Mouse (Mus musculus) neural tube, postnatal 0 days (tissue): ENCODE results near the gene Sart1. TPM values are rescaled to one million over a fixed set of nuclear protein-coding genes. Genes with fewer than 3 reads are reported as not detected.

Experiments
- polyA plus RNA-seq: library from polyadenylated mRNA; unstranded; fragments of >200 nt; fragmentation: Nextera tagmentation; extraction: Ambion mirVana; gene quantifications from 2 replicates; pipeline ENCODE4 v1.2.1, GENCODE M21; 2015

Gene Sart1
- 51.9 and 57.3 TPM in 2 replicates for polyA plus RNA-seq

GRCm38 (mm10) chr19:5388588-5389242 is at the start of gene Sart1:
TSS of gene Sart1 (minus strand) at chr19:5388703.

GRCm38 (mm10) chr19:5424782-5425741 is 36.6 kb upstream of the Sart1 start, which contains the start of the genes Drap1 and AI837181:
TSS of gene Drap1 (minus strand) at chr19:5424979.
TSS of gene AI837181 (plus strand) at chr19:5425144.

GRCm38 (mm10) chr19:5402293-5402692 is 13.8 kb upstream of the Sart1 start, which contains the start of gene Tsga10ip:
TSS of gene Tsga10ip (minus strand) at chr19:5402526.

DNA sequence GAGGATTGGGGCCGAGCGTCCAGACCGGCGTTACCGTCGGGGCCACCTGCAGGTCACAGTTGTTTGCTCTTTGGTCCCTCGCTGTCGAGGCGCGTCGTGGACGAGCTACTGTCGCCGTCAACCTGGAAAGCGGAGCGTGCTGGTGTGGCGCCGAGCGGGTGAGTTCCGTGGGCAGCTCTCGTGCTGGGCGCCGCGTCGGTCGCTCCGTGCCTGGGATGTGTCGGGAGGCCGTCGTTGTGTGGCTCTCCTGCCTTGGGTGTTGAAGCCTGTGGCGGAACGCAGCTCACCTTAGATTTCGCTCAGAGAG is 21.5 kb downstream of the Sart1 start, which contains the start of gene Banf1:
Gene Banf1, minus strand, starts transcription at position 116 of the 307 bp plus-strand sequence.

GRCm38 (mm10) chr19:5366175-5367052 is 22.1 kb downstream of the Sart1 start, which contains the start of gene Eif1ad:
TSS of gene Eif1ad (plus strand) at chr19:5366741.

GRCm38 (mm10) chr19:5349502-5349873 is 39.0 kb downstream of the Sart1 start, which contains the start of gene Cst6:
TSS of gene Cst6 (minus strand) at chr19:5349574.

DNA sequence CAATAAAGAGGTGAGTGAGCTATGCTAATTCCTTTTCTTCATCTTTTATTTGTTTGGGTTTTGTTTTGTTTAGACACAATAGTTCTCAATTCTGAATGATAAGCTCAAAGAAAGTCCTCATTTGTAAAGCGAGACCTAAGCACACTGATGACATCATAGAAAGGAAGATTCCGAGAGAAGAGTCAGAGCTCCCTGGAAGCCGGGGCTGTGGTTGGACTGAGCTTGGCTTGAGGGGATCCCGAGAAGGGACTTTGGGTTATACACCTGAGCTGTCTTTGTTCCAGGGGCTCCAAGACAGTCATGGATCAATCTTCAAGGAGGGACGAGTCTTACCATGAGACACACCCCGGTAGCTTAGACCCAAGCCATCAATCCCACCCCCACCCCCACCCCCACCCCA is 53.1 kb downstream of the Sart1 start, which contains the start of gene Catsper1:
Gene Catsper1, plus strand, starts transcription at position 301 of the 400 bp plus-strand sequence.

Other genes with a start within 250 kb of the Sart1 start
- gene Pacs1, start 115.6 kb downstream of the Sart1 start, polyA plus RNA-seq, result 39.0 and 46.4 TPM in 2 replicates
- 285 and 310 TPM in 2 replicates for gene Sf3b2, start 93.2 kb downstream of the Sart1 start, polyA plus RNA-seq
- gene Gal3st3, start 90.4 kb downstream of the Sart1 start, polyA plus RNA-seq, result 27.2 and 33.5 TPM in 2 replicates
- not detected in 2 replicates for gene Catsper1, start 53.0 kb downstream of the Sart1 start, polyA plus RNA-seq
- gene Cst6, start 39.1 kb downstream of the Sart1 start, polyA plus RNA-seq, result 13.4 and 14.4 TPM in 2 replicates
- 38.0 and 39.8 TPM in 2 replicates for gene Eif1ad, start 22.0 kb downstream of the Sart1 start, polyA plus RNA-seq
- gene Banf1, start 21.5 kb downstream of the Sart1 start, polyA plus RNA-seq, result 289 and 303 TPM in 2 replicates
- not detected in 2 replicates for gene Tsga10ip, start 13.8 kb upstream of the Sart1 start, polyA plus RNA-seq
- gene Drap1, start 36.3 kb upstream of the Sart1 start, polyA plus RNA-seq, result 343 and 347 TPM in 2 replicates
- 89.6 and 104 TPM in 2 replicates for gene AI837181, start 36.4 kb upstream of the Sart1 start, polyA plus RNA-seq
- not detected in 2 replicates for gene Fosl1, start 58.8 kb upstream of the Sart1 start, polyA plus RNA-seq
- gene Ccdc85b, start 69.2 kb upstream of the Sart1 start, polyA plus RNA-seq, result 21.3 and 22.9 TPM in 2 replicates
- gene Fibp, start 71.9 kb upstream of the Sart1 start, polyA plus RNA-seq, result 161 and 163 TPM in 2 replicates
- gene Ctsw, start 79.8 kb upstream of the Sart1 start, polyA plus RNA-seq, result 1.4 and 2.2 TPM in 2 replicates
- gene Efemp2, start 85.3 kb upstream of the Sart1 start, polyA plus RNA-seq, result 44.4 and 50.1 TPM in 2 replicates
- 33.8 and 43.8 TPM in 2 replicates for gene Mus81, start 99.7 kb upstream of the Sart1 start, polyA plus RNA-seq
- gene Cfl1, start 101.8 kb upstream of the Sart1 start, polyA plus RNA-seq, result 2,893 and 3,202 TPM in 2 replicates
- not detected in 2 replicates for gene 1700020D05Rik, start 115.1 kb upstream of the Sart1 start, polyA plus RNA-seq
- 74.9 and 90.0 TPM in 2 replicates for gene Snx32, start 121.8 kb upstream of the Sart1 start, polyA plus RNA-seq
- 0.25 TPM in 1 of 2 replicates, not detected in the other for gene Ovol1, start 171.9 kb upstream of the Sart1 start, polyA plus RNA-seq
- 3.7 and 3.8 TPM in 2 replicates for gene Ap5b1, start 179.3 kb upstream of the Sart1 start, polyA plus RNA-seq
- gene Rnaseh2c, start 213.2 kb upstream of the Sart1 start, polyA plus RNA-seq, result 67.3 and 75.0 TPM in 2 replicates
- gene Kat5, start 221.5 kb upstream of the Sart1 start, polyA plus RNA-seq, result 61.9 and 70.5 TPM in 2 replicates
- gene Rela, start 248.8 kb upstream of the Sart1 start, polyA plus RNA-seq, result 27.0 and 30.9 TPM in 2 replicates